Mouse (Mus musculus) CH12.LX (cell line): Measurements from ENCODE around the gene Nacc1. TPM values are rescaled to one million over a fixed set of nuclear protein-coding genes. Genes with fewer than 3 reads are reported as not detected.
A peak's percentile ranks its signal among the peaks of the same experiment; 100 is the strongest.

Experiments used
- DNase-seq: peaks from one replicate; pipeline ENCODE4 v3.0.0-alpha.2; 2013; ENCODE audit errors: extremely low read depth
- H3K27ac ChIP-seq: 2 replicates; pipeline ENCODE4 v1.5.1; 2012; ENCODE audit warnings: low read depth, mild to moderate bottlenecking, control low read depth, moderate library complexity; ENCODE audit not compliant: insufficient read depth
- H3K27me3 ChIP-seq: replicated peaks from 2 replicates; pipeline ENCODE3; 2012; ENCODE audit warnings: inconsistent platforms
- H3K36me3 ChIP-seq, 2 experiments: replicated peaks in 1 of 2; 2 replicates each; pipeline versions ENCODE3 to v1.6.1; 2012; ENCODE audit warnings: inconsistent platforms in 1 of 2, low read length in 1 of 2, mild to moderate bottlenecking in 1 of 2, mixed read lengths in 1 of 2, moderate library complexity in 1 of 2; ENCODE audit not compliant: control insufficient read depth in 1 of 2, insufficient read depth in 1 of 2
- H3K4me1 ChIP-seq, 2 experiments: 2 replicates each; pipeline ENCODE4 v1.6.1; 2012; ENCODE audit warnings: inconsistent platforms in 1 of 2, moderate library complexity in 1 of 2; ENCODE audit not compliant: insufficient read depth in 2 of 2, control insufficient read depth in 1 of 2
- H3K4me2 ChIP-seq: 2 replicates; pipeline ENCODE4 v1.6.1; 2012; ENCODE audit warnings: low read depth, mild to moderate bottlenecking, control low read depth; ENCODE audit not compliant: poor library complexity, insufficient read depth, severe bottlenecking
- H3K4me3 ChIP-seq, 3 experiments: fragments of 150-350 bp in 1 of 3; sonication (generic) in 1 of 3; replicated peaks in 1 of 3; 2 replicates each; pipeline versions ENCODE3 to v1.5.1; 2011 to 2012; ENCODE audit warnings: low read depth in 2 of 3, low read length in 2 of 3, mild to moderate bottlenecking in 2 of 3, moderate library complexity in 2 of 3, control low read depth in 1 of 3, improper control_type of control experiment in 1 of 3, inconsistent platforms in 1 of 3, mixed read lengths in 1 of 3; ENCODE audit not compliant: poor library complexity in 1 of 3
- H3K79me2 ChIP-seq: replicated peaks from 2 replicates; pipeline ENCODE4 v1.6.1; 2012; ENCODE audit warnings: mild to moderate bottlenecking, moderate library complexity; ENCODE audit not compliant: control insufficient read depth, poor library complexity, insufficient read depth, severe bottlenecking; ENCODE audit errors: extremely low read depth
- H3K9ac ChIP-seq: 2 replicates; pipeline ENCODE4 v1.6.1; 2012; ENCODE audit warnings: low read depth, mild to moderate bottlenecking, control low read depth, moderate library complexity; ENCODE audit not compliant: insufficient read depth
- H3K9me3 ChIP-seq: replicated peaks from 2 replicates; pipeline ENCODE3; 2012; ENCODE audit warnings: low read length, inconsistent platforms, mixed read lengths
- BHLHE40 ChIP-seq: IDR thresholded peaks from 2 replicates; pipeline ENCODE4 v1.6.1; 2011; ENCODE audit warnings: mild to moderate bottlenecking, low read depth, low read length, improper control_type of control experiment
- CHD1 ChIP-seq: IDR thresholded peaks from 2 replicates; pipeline ENCODE4 v1.6.1; 2012; ENCODE audit warnings: low read depth, low read length, improper control_type of control experiment, inconsistent platforms
- CHD2 ChIP-seq: IDR thresholded peaks from 2 replicates; pipeline ENCODE4 v1.6.1; 2011; ENCODE audit warnings: low read length, improper control_type of control experiment
- ELF1 ChIP-seq: IDR thresholded peaks from 2 replicates; pipeline ENCODE4 v1.6.1; 2014; ENCODE audit warnings: low read depth, mild to moderate bottlenecking, inconsistent platforms, low read length, improper control_type of control experiment
- GABPA ChIP-seq: IDR thresholded peaks from 2 replicates; pipeline ENCODE4 v1.6.1; 2012; ENCODE audit warnings: low read depth, low read length, improper control_type of control experiment, inconsistent platforms; ENCODE audit not compliant: insufficient replicate concordance
- HCFC1 ChIP-seq: IDR thresholded peaks from 2 replicates; pipeline ENCODE4 v1.6.1; 2012; ENCODE audit warnings: low read depth, mild to moderate bottlenecking, inconsistent platforms, low read length, improper control_type of control experiment
- IRF4 ChIP-seq: IDR thresholded peaks from 2 replicates; pipeline ENCODE4 v1.6.1; 2014; ENCODE audit warnings: low read depth, mild to moderate bottlenecking, inconsistent platforms, low read length, improper control_type of control experiment
- JUN ChIP-seq: IDR thresholded peaks from 2 replicates; pipeline ENCODE4 v1.6.1; 2011; ENCODE audit warnings: low read depth, mild to moderate bottlenecking, low read length, improper control_type of control experiment, moderate library complexity; ENCODE audit not compliant: insufficient read depth
- JUND ChIP-seq: conservative IDR thresholded peaks from 2 replicates; pipeline ENCODE4 v1.6.1; 2011; ENCODE audit warnings: low read depth, low read length, improper control_type of control experiment
- KAT2A ChIP-seq: IDR thresholded peaks from 2 replicates; pipeline ENCODE4 v1.6.1; 2012; ENCODE audit warnings: low read length, improper control_type of control experiment, inconsistent platforms; ENCODE audit not compliant: insufficient replicate concordance
- MAFK ChIP-seq: IDR thresholded peaks from 2 replicates; pipeline ENCODE4 v1.6.1; 2011; ENCODE audit warnings: low read length, improper control_type of control experiment; ENCODE audit not compliant: insufficient replicate concordance
- MAX ChIP-seq: IDR thresholded peaks from 2 replicates; pipeline ENCODE4 v1.6.1; 2011; ENCODE audit warnings: low read length, improper control_type of control experiment
- MAZ ChIP-seq: IDR thresholded peaks from 2 replicates; pipeline ENCODE4 v1.6.1; 2012; ENCODE audit warnings: low read depth, mild to moderate bottlenecking, inconsistent platforms, low read length, improper control_type of control experiment, moderate library complexity
- MXI1 ChIP-seq: IDR thresholded peaks from 2 replicates; pipeline ENCODE4 v1.6.1; 2011; ENCODE audit warnings: mild to moderate bottlenecking, low read depth, low read length, improper control_type of control experiment
- PAX5 ChIP-seq: IDR thresholded peaks from 2 replicates; pipeline ENCODE4 v1.6.1; 2012; ENCODE audit warnings: low read length, inconsistent platforms, mixed read lengths
- POLR2A ChIP-seq: IDR thresholded peaks from 2 replicates; pipeline ENCODE4 v1.6.1; 2011; ENCODE audit warnings: low read depth, mild to moderate bottlenecking, improper control_type of control experiment, low read length
- POLR2AphosphoS2 ChIP-seq: IDR thresholded peaks from 2 replicates; pipeline ENCODE4 v1.6.1; 2011; ENCODE audit warnings: low read depth, low read length, improper control_type of control experiment
- RAD21 ChIP-seq: IDR thresholded peaks from 2 replicates; pipeline ENCODE4 v1.6.1; 2011; ENCODE audit warnings: low read depth, mild to moderate bottlenecking, low read length, improper control_type of control experiment, moderate library complexity
- RCOR1 ChIP-seq: conservative IDR thresholded peaks from 2 replicates; pipeline ENCODE4 v1.6.1; 2012; ENCODE audit warnings: low read depth, mild to moderate bottlenecking, inconsistent platforms, low read length, improper control_type of control experiment
- SMC3 ChIP-seq: IDR thresholded peaks from 2 replicates; pipeline ENCODE4 v1.6.1; 2011; ENCODE audit warnings: low read depth, low read length, improper control_type of control experiment
- TBP ChIP-seq: conservative IDR thresholded peaks from 2 replicates; pipeline ENCODE4 v1.6.1; 2011; ENCODE audit warnings: low read depth, low read length, improper control_type of control experiment
- TCF12 ChIP-seq: IDR thresholded peaks from 2 replicates; pipeline ENCODE4 v1.6.1; 2014; ENCODE audit warnings: low read depth, mild to moderate bottlenecking, inconsistent platforms, low read length, improper control_type of control experiment
- UBTF ChIP-seq: IDR thresholded peaks from 2 replicates; pipeline ENCODE4 v1.6.1; 2012; ENCODE audit warnings: low read depth, mild to moderate bottlenecking, inconsistent platforms, low read length, improper control_type of control experiment, moderate library complexity
- USF1 ChIP-seq: IDR thresholded peaks from 2 replicates; pipeline ENCODE4 v1.6.1; 2014; ENCODE audit warnings: low read depth, mild to moderate bottlenecking, inconsistent platforms, low read length, improper control_type of control experiment
- USF2 ChIP-seq: conservative IDR thresholded peaks from 2 replicates; pipeline ENCODE4 v1.6.1; 2011; ENCODE audit warnings: low read depth, low read length, improper control_type of control experiment
- ZMIZ1 ChIP-seq: IDR thresholded peaks from 2 replicates; pipeline ENCODE4 v1.6.1; 2012; ENCODE audit warnings: low read depth, mild to moderate bottlenecking, inconsistent platforms, low read length, improper control_type of control experiment
- ZNF384 ChIP-seq: IDR thresholded peaks from 2 replicates; pipeline ENCODE4 v1.6.1; 2012; ENCODE audit warnings: low read depth, low read length, improper control_type of control experiment, inconsistent platforms
- dilution Hi-C: fragments of 300-500 bp; cut with MboI; formaldehyde crosslinking; loops from 2 replicates; pipeline ENCODE4 v1.14.3; 2020; ENCODE audit warnings: low sequenced_read_pairs; ENCODE audit not compliant: extremely low pct_unique_long_range_greater_than_20kb, extremely low pct_ligation_motif_present
- in situ Hi-C: fragments of 300-500 bp; cut with MboI; formaldehyde crosslinking; loops from 3 replicates; pipeline ENCODE4 v1.14.3; 2019; ENCODE audit warnings: low sequenced_read_pairs, low pct_ligation_motif_present, low pct_unique_long_range_greater_than_20kb, mixed read lengths
- polyA plus RNA-seq: library from polyadenylated mRNA; unstranded; fragments of >175 nt; gene quantifications from 2 replicates; pipeline ENCODE4 v1.2.1, GENCODE M21; 2012; ENCODE audit warnings: low read depth; ENCODE audit not compliant: insufficient read length
- total RNA-seq, 2 experiments: library from RNA; depleted of rRNA; stranded (reverse); fragments of 300-350 nt in 1 of 2; fragments of >200 nt in 1 of 2; gene quantifications; 2 replicates each; pipeline ENCODE4 v1.2.3; 2012 to 2014

The Nacc1 gene
- total and polyA plus RNA-seq, 3 experiments = 23.3 to 84.1 (median 45.1) TPM

DNA sequence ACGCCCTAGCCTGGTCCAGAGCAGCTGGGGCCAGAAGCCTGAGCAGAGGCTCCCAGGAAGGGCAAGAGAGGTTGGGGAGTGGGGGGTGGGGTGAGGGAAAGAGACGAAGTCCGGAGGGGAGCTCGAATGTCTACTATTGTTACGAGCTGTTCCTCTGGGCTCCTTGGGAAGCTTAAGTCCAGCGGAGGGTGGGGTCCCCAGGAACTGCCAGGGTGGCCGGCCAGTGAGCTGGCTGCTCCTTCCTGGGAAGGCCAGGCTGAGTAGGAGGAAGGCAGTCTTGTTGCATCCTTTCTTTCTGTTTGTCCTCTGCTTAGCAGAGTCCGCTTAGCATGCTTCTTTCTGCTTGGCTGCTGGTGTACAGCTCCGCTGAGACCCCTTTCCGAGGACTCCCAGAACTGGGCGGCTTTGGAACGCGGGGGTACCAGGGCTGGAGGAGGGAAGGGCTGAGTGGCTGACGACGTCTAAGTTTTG, 20.4 kb upstream of the Nacc1 start:
- peaks cover 8% of the 10 kb centered on the region for H3K79me2 ChIP-seq
- H3K27me3 ChIP-seq = peaks cover 14% of the 10 kb centered on the region
- H3K4me2 ChIP-seq = peak overlapping the region; percentile 71
- TF ChIP-seq JUN (no peak), GABPA (no peak), POLR2A (no peak), CHD1 (no peak), HCFC1 (no peak), CHD2 (no peak), POLR2AphosphoS2 (no peak), KAT2A (no peak), RCOR1 (no peak), USF1 (no peak), IRF4 (no peak), JUND (no peak), SMC3 (no peak), MXI1 (no peak), ZNF384 (no peak), RAD21 (no peak), ZMIZ1 (no peak), MAFK (no peak), MAZ (no peak), TBP (no peak)
- peak overlapping the region; percentile 22; the same call in 1 of the 2 replicates for H3K9ac ChIP-seq
- DNase-seq = no peak
- dilution Hi-C loops (no loop called here), in situ Hi-C loops (no loop called here)
- peaks cover 2% of the 10 kb centered on the region for H3K9me3 ChIP-seq
- H3K27ac ChIP-seq = no peak overlapping the region
- peaks cover 11 to 65% of the 10 kb centered on the region in 2 experiments for H3K4me1 ChIP-seq
- peaks cover 4 to 25% of the 10 kb centered on the region in 2 experiments for H3K36me3 ChIP-seq
- H3K4me3 ChIP-seq = peak overlapping the region; percentile 52 to 68 (median 62)

DNA sequence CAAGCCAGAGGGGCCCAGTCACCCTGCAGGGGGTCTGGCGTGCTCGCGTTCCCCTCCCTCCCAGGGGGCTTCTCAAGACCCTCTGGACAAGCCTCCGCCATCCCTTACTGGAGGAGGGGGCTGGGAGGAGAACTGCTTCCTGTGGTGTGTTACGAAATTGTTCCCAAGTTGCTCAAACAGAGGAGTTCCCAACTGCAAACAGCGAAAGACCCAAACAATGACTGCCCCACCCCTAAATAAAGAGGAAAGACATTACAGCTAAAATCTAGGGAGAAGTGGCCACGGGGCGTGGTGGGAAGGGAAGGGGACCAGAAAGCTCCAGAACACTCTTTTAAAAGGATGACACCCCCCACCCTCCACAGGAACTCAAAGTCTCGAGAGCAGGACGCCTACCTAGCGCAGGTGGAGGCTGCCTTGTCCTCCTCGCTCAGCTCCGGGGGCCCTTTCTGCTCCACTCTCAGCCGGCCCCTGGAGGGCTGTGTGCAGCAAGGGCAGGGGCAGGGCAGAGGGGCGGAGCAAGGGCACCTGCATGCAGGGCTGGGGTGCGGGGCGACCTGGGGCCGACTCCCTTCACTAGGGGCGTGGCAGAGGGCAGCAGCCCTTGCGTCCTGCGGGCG, 19.7 kb upstream of the Nacc1 start:
- H3K4me2 ChIP-seq = peak overlapping the region; percentile 71
- H3K27ac ChIP-seq = peak overlapping the region; percentile 27
- in situ Hi-C loops = no loop called here
- H3K36me3 ChIP-seq = peaks cover 9 to 31% of the 10 kb centered on the region in 2 experiments
- peaks cover 12% of the 10 kb centered on the region for H3K27me3 ChIP-seq
- H3K4me3 ChIP-seq = peak overlapping the region; percentile 52 to 68 (median 62)
- peaks cover 15% of the 10 kb centered on the region for H3K79me2 ChIP-seq
- dilution Hi-C loops = no loop called here
- H3K9ac ChIP-seq = peak overlapping the region; percentile 63
- peaks cover 14 to 60% of the 10 kb centered on the region in 2 experiments for H3K4me1 ChIP-seq
- TF ChIP-seq BHLHE40 = peak; percentile 33
- no peak; the same call in 1 of the 2 replicates for TF ChIP-seq UBTF
- peak; percentile 4; the same call in 1 of the 2 replicates for TF ChIP-seq SMC3
- TF ChIP-seq POLR2A = peak; percentile 53; the same call in 1 of the 2 replicates
- no peak for TF ChIP-seq PAX5
- TF ChIP-seq MAX = no peak
- peak; percentile 41 for TF ChIP-seq ZMIZ1
- no peak for TF ChIP-seq USF1
- peak; percentile 60; the same call in 1 of the 2 replicates for TF ChIP-seq TCF12
- no peak for TF ChIP-seq CHD1
- peak; percentile 21; the same call in 1 of the 2 replicates for TF ChIP-seq IRF4
- TF ChIP-seq USF2 = no peak
- TF ChIP-seq RCOR1 = no peak
- 0 out of 2 replicates have a peak, but pooled peaks have one; percentile 8 for TF ChIP-seq ELF1
- peak; percentile 44; the same call in 1 of the 2 replicates for TF ChIP-seq MAZ
- peak; percentile 4; the same call in 1 of the 2 replicates for TF ChIP-seq MXI1
- TF ChIP-seq GABPA = no peak
- peaks cover 2% of the 10 kb centered on the region for H3K9me3 ChIP-seq
- DNase-seq = peak; percentile 75
